Mouse (Mus musculus) midbrain, embryonic 12.5 days (tissue): ENCODE measurements around the gene Gm45234. TPM values are rescaled to one million over a fixed set of nuclear protein-coding genes. Genes with fewer than 3 reads are reported as not detected.

Experiments used
- ATAC-seq: fragments of 200-750 bp; cut with Nextera tagmentation; 2 replicates; pipeline ENCODE4 v1.8.0; 2017; ENCODE audit warnings: low read depth, moderate TSS enrichment, moderate library complexity; ENCODE audit not compliant: low FRiP score
- H3K27ac ChIP-seq: fragments of 300-500 bp; sonication (generic); replicated peaks from 2 replicates; pipeline ENCODE4 v1.5.1; 2016; ENCODE audit warnings: mild to moderate bottlenecking
- H3K27me3 ChIP-seq: fragments of 300-500 bp; sonication (generic); 2 replicates; pipeline ENCODE4 v1.6.1; 2016; ENCODE audit warnings: mild to moderate bottlenecking
- H3K36me3 ChIP-seq: fragments of 300-500 bp; sonication (generic); 2 replicates; pipeline ENCODE4 v1.6.1; 2016
- H3K4me1 ChIP-seq: fragments of 300-500 bp; sonication (generic); 2 replicates; pipeline ENCODE4 v1.6.1; 2016
- H3K4me2 ChIP-seq: fragments of 300-500 bp; sonication (generic); replicated peaks from 2 replicates; pipeline ENCODE4 v1.6.1; 2016; ENCODE audit warnings: mild to moderate bottlenecking, moderate library complexity
- H3K4me3 ChIP-seq: fragments of 300-500 bp; sonication (generic); 2 replicates; pipeline ENCODE4 v1.5.1; 2016; ENCODE audit warnings: mild to moderate bottlenecking
- H3K9ac ChIP-seq: fragments of 300-500 bp; sonication (generic); replicated peaks from 2 replicates; pipeline ENCODE4 v1.6.1; 2016; ENCODE audit warnings: mild to moderate bottlenecking, moderate library complexity
- H3K9me3 ChIP-seq: fragments of 300-500 bp; sonication (generic); 2 replicates; pipeline ENCODE4 v1.6.1; 2016; ENCODE audit warnings: mild to moderate bottlenecking
- WGBS: fragments of 180-500 bp; shearing (Covaris S2); methylation state at CpG from one replicate; pipeline ENCODE4 v1.1.7; 2016; 5-methylcytosine and 5-hydroxymethylcytosine counted together
- polyA plus RNA-seq: library from polyadenylated mRNA; unstranded; fragments of >200 nt; fragmentation: Nextera tagmentation; extraction: Ambion mirVana; gene quantifications from 2 replicates; pipeline ENCODE4 v1.2.1, GENCODE M21; 2016

Gene Gm45234
- polyA plus RNA-seq, 1 experiment from 2014 or later, result not detected

DNA sequence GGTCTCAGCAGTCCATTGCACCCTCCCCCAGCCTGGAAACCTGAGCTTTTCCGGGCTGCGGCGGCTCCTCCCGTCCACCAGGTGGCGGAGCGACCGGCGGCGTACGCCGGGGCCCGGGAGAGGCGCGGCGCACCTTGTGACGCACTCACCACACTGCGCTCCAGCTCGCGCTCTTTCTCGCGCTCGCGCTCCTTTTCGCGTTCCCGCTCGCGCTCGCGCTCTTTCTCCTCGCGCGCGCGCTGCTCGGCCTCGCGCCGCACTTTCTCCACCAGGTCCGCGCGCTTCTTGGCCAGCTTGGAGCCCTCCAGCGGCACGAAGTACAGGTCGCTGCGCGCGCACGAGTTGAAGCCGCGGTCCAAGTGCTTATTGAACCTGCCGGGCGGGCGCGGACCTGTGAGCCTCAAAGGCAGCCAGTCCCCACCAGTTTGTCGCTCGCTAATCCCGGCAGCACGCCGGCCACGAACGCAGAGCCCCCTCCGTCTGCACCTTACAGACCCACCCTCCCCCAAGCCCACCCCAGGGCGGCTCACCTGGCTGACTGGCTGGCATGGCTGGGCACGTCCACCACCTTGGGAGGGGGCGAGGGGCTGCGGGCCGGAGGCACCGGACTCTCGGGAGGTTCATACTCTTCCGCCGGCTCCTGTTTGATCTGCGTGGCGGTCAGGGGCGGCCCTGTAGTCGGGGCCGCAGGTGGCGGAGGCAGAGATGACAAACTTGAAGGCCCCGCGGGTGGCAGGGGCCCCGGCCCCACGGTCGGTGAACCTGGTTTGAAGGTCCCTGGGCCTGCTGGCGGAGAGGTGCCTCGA lies 10.1 kb downstream of the Gm45234 start:
- Histone ChIP-seq H3K4me3 (peak overlapping the region; percentile 45), H3K9ac (peak overlapping the region; percentile 75), H3K36me3 (peaks cover 59% of the 10 kb centered on the region), H3K27me3 (no peaks in the 10 kb centered on the region), H3K4me2 (peak overlapping the region; percentile 73), H3K27ac (peak overlapping the region; percentile 82), H3K4me1 (peaks cover 28% of the 10 kb centered on the region), H3K9me3 (no peaks in the 10 kb centered on the region)
- WGBS, result under 1% methylated on average over 85 of the region's 85 CpGs
- peak; percentile 80 for ATAC-seq

DNA sequence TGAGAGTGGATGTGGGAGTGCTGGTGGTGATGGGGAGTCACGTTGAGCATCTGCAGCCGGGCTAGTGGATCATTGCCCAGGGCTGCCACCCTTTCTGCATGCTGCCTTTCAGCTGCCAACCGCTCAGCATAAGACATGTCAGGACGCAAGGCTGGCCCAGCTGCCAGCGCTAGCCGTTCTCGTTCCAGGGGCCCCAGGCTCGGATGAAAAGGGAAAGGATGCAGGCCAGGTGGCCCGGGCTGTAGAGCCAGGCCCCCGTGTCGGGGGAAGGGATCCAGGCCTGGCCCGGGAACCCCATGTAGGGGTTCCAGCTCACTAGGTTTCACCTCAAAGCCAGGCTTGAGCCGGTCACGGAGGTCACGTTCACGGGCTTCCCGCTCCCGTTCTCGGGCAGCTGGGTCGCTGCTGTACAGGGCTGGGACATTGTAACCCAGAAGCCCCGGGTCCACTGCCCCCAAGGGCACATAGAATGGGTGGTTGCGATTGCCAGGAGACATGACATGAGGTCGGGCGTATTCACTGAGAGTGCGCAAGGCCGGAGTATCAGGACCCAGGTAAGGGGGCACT lies 11.0 kb downstream of the Gm45234 start:
- no peaks in the 10 kb centered on the region for H3K27me3 ChIP-seq
- H3K9me3 ChIP-seq, result no peaks in the 10 kb centered on the region
- H3K4me3 ChIP-seq, result peak overlapping the region; percentile 45
- H3K4me2 ChIP-seq, result peak overlapping the region; percentile 73
- WGBS, result 70% methylated on average over 26 of the region's 26 CpGs
- H3K9ac ChIP-seq, result peak overlapping the region; percentile 53
- H3K27ac ChIP-seq, result peak overlapping the region; percentile 82
- H3K4me1 ChIP-seq, result peaks cover 33% of the 10 kb centered on the region
- no peak for ATAC-seq
- H3K36me3 ChIP-seq, result peaks cover 58% of the 10 kb centered on the region

DNA sequence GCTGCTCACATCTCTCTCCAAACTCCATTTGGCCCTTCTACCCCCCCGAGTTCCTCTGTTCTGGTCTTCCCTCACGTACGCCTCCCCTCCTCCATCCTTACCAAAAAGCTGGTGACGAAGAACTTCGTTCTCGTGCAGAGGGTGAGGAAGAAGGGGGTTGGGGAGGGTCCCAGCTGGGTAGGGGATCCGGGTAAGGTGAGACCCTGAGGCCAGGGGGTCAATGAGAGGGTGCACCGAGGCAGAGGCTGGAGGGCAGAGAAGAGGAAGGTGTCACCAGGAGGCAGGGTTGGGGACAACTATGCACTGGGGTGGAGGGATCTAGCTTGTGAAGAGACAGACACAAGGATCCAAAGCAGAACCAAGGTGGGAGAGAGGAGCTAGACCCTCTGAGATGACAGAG lies 12.2 kb downstream of the Gm45234 start:
- Histone ChIP-seq H3K27ac (no peak overlapping the region), H3K9ac (0 out of 2 replicates have a peak overlapping the region, but pooled peaks have one; percentile 17), H3K4me2 (no peak overlapping the region), H3K9me3 (no peaks in the 10 kb centered on the region), H3K4me3 (no peak overlapping the region), H3K36me3 (peaks cover 46% of the 10 kb centered on the region), H3K27me3 (no peaks in the 10 kb centered on the region), H3K4me1 (peaks cover 45% of the 10 kb centered on the region)
- ATAC-seq, result no peak
- 90% methylated on average over 8 of the region's 8 CpGs for WGBS

DNA sequence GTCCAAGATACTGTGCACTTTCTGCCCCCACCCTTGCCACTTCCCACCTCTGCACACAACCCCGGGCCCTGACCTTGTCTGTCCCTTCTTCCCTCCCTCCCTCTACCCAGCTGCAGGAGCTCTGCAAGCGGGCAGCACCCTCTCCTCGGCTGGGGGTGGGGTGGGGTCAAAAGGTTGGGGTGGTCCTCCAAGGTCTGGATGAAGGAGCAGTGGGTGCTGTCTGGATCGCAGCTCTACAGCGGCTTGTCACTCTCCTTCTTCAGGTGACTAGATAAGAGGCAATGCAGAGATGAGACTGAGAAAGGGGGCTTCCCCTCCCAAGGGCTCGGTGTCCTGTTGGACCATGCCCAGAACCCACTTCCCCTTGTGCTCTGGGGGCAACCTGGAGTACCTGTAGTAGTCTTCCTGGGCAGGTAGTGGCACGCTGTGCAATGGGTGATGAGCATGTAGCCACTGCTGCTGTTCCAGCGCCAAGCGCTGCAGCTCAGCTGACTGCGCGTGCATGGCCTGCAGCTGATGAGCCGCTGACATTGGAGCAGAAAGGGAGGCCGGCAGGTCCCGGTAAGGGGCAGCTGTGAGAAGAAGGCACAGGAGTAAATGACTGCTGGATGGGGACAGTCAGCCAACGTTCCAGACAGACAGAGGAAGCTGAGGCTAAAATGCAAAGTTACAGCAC lies 12.8 kb downstream of the Gm45234 start:
- Histone ChIP-seq H3K9ac (no peak overlapping the region), H3K4me2 (no peak overlapping the region), H3K4me1 (peaks cover 50% of the 10 kb centered on the region), H3K27me3 (no peaks in the 10 kb centered on the region), H3K9me3 (no peaks in the 10 kb centered on the region), H3K4me3 (no peak overlapping the region), H3K27ac (no peak overlapping the region), H3K36me3 (peaks cover 40% of the 10 kb centered on the region)
- WGBS, result 95% methylated on average over 14 of the region's 15 CpGs
- no peak for ATAC-seq

DNA sequence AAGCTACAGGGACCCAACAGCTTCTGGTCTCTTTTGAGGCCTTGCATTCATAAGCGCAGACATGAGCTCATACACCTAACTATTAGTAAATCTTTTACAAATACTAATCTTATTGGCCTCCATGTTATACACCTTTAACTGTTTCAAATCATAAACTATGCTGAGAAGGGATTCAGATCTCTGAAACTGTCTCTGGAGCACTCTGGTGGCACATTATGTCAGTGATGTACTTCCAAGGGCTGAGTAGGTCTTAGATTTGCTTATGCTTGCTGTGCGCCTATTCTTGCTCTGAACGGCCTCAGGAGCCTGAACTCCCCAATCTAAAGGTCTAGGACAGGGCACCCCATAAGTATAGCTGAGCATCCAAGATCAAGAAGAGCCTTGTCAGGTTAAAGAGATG lies 14.0 kb downstream of the Gm45234 start:
- no peak for ATAC-seq

DNA sequence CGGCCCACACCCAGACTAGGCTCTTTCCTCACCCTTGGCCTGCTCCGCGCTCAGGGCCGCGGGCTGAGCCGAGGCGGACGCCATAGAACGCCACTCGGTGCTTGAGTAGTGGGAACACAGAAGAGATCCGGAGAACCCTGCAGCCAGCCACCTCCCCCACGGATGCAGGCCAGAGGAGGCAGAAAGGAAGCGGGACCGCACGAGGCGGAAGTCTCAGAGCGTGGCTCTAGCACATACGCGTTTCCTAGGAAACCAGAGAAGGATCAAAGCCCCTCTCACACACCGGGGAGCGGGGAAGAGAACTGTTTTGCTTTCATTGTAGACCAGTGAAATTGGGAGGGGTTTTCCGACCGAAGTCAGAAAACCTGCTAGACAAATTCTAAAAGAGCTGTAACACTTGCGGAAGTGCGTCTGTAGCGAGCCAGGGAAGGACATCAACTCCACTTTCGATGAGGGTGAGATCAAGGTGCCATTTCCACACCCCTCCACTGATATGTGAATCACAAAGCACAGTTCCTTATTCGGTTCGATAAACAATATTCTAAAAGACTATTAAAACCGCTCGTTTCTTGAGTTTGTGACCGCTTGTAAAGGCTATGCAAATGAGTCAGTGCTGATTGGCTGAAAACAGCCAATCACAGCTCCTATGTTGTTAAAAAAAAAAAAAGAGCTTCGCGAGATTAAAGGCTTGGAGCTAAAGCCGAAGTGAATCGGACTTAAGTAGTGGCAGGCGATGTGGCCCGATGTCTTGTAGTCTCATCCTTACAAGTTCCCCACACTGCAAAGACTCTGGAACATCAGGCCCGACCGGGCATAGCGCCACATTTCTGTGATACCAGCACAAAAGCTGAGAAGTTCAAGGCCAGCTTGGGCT lies 14.7 kb downstream of the Gm45234 start, which contains the start of gene Grcc10:
Gene Grcc10, minus strand, starts transcription at position 487 of the 874 bp plus-strand sequence.
- Histone ChIP-seq H3K36me3 (peaks cover 27% of the 10 kb centered on the region), H3K9me3 (no peaks in the 10 kb centered on the region), H3K27me3 (no peaks in the 10 kb centered on the region), H3K4me3 (peak within 1 kb of the TSS; percentile 56), H3K9ac (peak within 1 kb of the TSS; percentile 77), H3K27ac (peak within 1 kb of the TSS; percentile 99), H3K4me2 (peak within 1 kb of the TSS; percentile 67), H3K4me1 (peaks cover 39% of the 10 kb centered on the region)
- WGBS, result under 1% methylated on average over 41 of the region's 41 CpGs
- ATAC-seq, result peak; percentile 82

More for the DNA sequence above, 14.0 kb downstream of the Gm45234 start:
- Histone ChIP-seq H3K27me3 (no peaks in the 10 kb centered on the region), H3K27ac (peak overlapping the region; percentile 99), H3K9ac (peak overlapping the region; percentile 77; the same call in 1 of the 2 replicates), H3K36me3 (peaks cover 28% of the 10 kb centered on the region), H3K4me2 (peak overlapping the region; percentile 67), H3K4me3 (peak overlapping the region; percentile 56), H3K4me1 (peaks cover 46% of the 10 kb centered on the region), H3K9me3 (no peaks in the 10 kb centered on the region)
- 68% methylated on average over 3 of the region's 3 CpGs for WGBS

DNA sequence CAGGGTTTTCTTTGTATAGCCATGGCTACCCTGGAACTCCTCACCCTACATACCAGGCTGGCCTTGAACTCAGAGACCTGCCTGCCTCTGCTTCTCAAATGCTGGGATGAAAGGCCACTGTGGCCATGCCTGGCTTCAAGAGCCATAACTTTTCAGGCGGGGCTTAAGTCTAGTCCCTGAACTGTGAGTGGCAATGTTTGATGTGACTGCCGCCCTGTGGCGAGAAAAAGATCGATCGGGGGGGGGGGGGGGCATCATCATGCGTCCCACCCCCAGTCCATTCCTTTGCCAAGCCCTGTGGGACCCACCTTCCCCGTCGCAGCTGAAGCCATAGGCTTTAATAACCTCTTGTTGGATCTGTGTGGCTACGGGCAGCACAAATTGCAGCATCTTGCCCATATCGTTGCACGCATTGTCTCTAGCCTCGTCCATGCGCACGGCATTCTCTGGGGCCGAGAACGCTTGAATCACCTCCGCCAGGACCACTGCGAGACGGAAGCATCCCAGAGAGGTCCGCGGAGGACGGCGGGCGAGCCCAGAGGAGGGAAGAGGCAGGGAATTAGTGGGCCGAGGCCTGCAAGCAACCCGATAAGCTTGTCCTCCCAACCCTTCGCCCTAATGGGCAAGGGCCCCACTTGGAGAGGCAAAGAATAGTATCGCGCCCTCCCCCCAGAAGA lies 15.5 kb downstream of the Gm45234 start:
- Histone ChIP-seq H3K36me3 (peaks cover 27% of the 10 kb centered on the region), H3K4me1 (peaks cover 36% of the 10 kb centered on the region), H3K27me3 (no peaks in the 10 kb centered on the region), H3K4me2 (peak overlapping the region; percentile 67), H3K9ac (peak overlapping the region; percentile 77), H3K9me3 (no peaks in the 10 kb centered on the region), H3K4me3 (peak overlapping the region; percentile 56), H3K27ac (peak overlapping the region; percentile 99)
- ATAC-seq, result peak; percentile 12
- WGBS, result 1% methylated on average over 29 of the region's 29 CpGs

DNA sequence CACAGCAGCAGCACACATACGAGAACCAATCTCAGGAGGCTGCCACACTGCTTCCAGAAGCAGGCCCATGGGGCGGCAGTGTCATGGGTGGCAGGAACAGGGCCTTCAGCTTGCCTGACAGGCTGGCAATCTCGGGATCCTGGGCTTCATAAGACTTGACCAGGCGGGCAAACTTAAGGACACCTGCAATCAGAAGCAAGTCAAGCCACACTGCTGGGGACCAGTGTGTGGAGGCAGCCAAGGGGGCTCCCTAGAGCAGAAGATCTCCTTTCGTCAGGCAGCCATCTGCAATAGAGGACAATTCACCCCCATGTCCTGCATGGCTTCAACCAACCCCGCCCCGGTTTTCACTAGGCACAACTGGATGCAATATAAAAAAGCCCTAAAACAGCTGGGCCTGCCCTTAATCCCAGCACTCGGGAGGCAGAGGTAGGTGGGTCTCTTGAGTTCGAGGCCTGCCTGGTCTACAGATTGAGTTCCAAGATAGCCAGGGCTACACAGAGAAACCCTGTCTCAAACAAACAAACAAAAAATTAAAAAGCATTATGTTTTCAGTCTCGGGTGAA lies 16.5 kb downstream of the Gm45234 start:
- Histone ChIP-seq H3K27ac (peak overlapping the region; percentile 99; the same call in 1 of the 2 replicates), H3K9ac (peak overlapping the region; percentile 32; the same call in 1 of the 2 replicates), H3K27me3 (no peaks in the 10 kb centered on the region), H3K4me2 (peak overlapping the region; percentile 67), H3K4me3 (no peak overlapping the region), H3K4me1 (peaks cover 29% of the 10 kb centered on the region), H3K36me3 (peaks cover 18% of the 10 kb centered on the region), H3K9me3 (no peaks in the 10 kb centered on the region)
- no peak for ATAC-seq
- WGBS, result 84% methylated on average over 10 of the region's 10 CpGs

GRCm38 (mm10) chr6:124738511-124739023 lies 17.3 kb downstream of the Gm45234 start, which contains the start of gene Ptpn6:
Ptpn6 (minus strand) TSS chr6:124738714.
- Histone ChIP-seq H3K9me3 (no peaks in the 10 kb centered on the region), H3K36me3 (peaks cover 13% of the 10 kb centered on the region), H3K27ac (peak within 1 kb of the TSS; percentile 20), H3K27me3 (no peaks in the 10 kb centered on the region), H3K4me2 (peak within 1 kb of the TSS; percentile 67; the same call in 1 of the 2 replicates), H3K4me3 (no peak within 1 kb of the TSS), H3K4me1 (peaks cover 29% of the 10 kb centered on the region), H3K9ac (peak within 1 kb of the TSS; percentile 32; the same call in 1 of the 2 replicates)
- 24% methylated on average over 15 of the region's 15 CpGs for WGBS
- no peak for ATAC-seq

- no peak for ATAC-seq
- Histone ChIP-seq H3K9ac (no peak overlapping the region), H3K4me3 (no peak overlapping the region), H3K27me3 (0 out of 2 replicates have a peak, but pooled peaks cover 3% of the 10 kb centered on the region), H3K4me2 (no peak overlapping the region), H3K9me3 (no peaks in the 10 kb centered on the region), H3K36me3 (no peaks in the 10 kb centered on the region), H3K4me1 (peaks cover 28% of the 10 kb centered on the region), H3K27ac (no peak overlapping the region)
- 90% methylated on average over 11 of the region's 11 CpGs for WGBS
Observed at GRCm38 (mm10) chr6:124737040-124737439, 18.8 kb downstream of the Gm45234 start.
